Mouse (Mus musculus) left cerebral cortex, postnatal 10 days (tissue): ENCODE measurements at regions not wholly inside any gene's neighbourhood (a gene's known extent, or its start where the extent isn't known, plus 50 kb on each side); places are given as distances from the start of the nearest gene placed in this dataset.

Experiments used
- DNase-seq, 2 experiments: peaks; one replicate each; pipeline ENCODE4 v3.0.0; 2021 to 2022; ENCODE audit warnings: low spot score in 2 of 2, mixed read lengths in 1 of 2; ENCODE audit errors: extremely low spot score in 1 of 2
- intact Hi-C: fragments of 180-260 bp; cut with DNase I; formaldehyde crosslinking; loops from one replicate; pipeline ENCODE4 v1.15.1; 2025

DNA sequence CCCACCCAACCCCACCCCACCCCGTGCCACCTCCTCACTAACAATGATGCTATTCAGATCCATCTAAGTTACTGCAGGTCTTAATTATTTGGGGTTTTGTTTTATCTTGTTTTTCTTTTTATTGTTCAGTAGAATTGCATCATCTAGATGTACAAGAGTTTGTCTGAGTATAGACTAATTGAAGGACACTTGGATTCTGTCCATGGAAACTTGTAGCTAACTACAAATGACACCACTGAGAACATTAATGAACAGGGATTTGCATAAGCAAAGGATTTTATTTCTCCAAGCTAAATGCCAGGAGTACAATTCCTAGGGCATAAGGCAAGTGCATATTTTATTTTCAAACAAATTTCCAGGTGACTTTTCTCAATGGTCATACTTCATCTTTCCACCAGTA is 318.4 kb upstream of the Slc7a11 start:
- intact Hi-C loops: no loop called here
- no peak for DNase-seq

DNA sequence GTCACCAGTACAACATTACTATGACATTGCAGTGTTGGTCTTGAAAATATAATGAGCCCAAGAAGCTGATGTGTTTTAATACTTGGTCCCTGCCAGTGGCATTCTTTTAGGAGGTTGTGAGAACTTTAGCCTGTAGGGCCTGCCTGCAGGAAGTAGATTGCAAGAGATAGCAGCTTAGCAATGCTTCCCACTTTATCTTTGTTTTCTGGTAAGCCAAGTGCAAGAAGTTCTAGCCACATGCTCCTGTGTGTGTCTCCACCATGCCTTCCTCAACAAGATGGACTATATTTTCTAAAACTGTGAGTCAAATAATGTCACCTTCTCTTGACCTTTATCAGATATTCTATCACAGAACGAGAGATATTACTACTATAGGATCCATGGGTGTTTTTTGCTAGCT is 314.7 kb upstream of the Slc7a11 start:
- DNase-seq: no peak
- intact Hi-C loops: no loop called here

- DNase-seq: no peak
- intact Hi-C loops: no loop called here
Measured at GRCm38 (mm10) chr3:50737173-50737572, 293.8 kb upstream of the Slc7a11 start.

DNA sequence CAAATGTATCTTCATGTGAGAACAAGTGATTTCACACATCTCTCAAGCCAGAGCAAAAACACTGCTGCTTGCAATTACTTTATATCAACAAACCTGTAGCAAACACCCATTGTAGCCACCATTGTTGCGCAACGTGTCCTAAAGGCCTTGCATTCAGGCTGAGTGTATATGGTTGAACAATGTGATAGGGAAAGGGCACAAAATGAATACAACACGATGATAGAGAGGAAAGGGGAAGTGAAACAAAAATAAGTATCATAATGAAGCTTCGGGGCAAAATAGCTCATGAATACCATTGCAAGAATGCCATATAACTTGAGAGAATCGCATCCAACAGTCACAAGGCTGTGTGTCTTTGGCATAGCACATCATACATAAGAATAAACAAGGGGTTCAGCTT is 275.6 kb upstream of the Slc7a11 start:
- no peak for DNase-seq
- intact Hi-C loops: no loop called here

DNA sequence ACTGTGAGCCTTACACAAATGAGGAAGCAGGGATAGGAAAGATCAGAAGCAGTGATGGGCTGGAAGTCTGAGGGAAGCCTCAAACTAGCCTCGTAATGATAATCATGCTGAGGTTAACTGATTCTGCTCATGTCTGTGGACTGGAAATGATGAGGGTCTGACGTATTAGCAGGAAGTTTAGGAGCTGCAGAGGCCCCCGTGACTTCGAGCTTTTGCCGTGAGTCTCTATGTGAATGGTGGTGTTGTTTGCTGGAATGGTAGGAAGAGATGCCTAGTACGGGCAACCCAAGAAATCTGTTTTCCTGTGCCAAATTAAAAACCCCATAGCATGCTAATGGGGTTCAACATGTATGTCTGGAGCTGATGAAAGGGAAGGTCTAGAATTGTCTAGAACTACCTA is 270.0 kb upstream of the Slc7a11 start:
- no peak for DNase-seq
- intact Hi-C loops: no loop called here

DNA sequence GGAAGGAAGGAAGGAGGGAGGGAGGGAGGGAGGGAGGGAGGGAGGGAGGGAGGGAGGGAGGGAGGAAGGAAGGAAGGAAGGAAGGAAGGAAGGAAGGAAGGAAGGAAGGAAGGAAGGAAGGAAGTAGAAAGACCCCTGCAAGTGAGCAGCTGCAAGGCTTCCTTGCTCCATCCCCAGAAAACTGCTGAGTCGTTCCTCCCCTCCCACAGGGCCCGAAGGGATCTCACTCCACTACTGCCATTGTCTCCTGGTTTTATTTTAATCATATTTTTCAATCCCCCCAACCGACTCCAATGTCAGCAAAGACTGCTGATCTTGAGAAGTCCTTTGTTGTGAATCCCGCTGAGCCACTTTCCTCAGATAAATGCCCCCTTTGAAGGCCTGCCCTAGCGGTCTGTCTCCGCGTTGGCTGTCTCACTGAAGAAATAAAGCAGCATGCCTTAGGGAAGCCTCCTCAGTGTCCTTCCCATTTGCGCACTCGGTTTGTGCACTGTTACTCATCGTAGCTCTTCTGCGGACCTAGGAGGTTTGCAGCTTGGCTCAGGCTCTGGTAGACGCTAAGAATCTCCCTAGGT is 266.1 kb upstream of the Slc7a11 start:
- peak in 1 of 2 experiments; percentile 60 for DNase-seq
- intact Hi-C loops: no loop called here

DNA sequence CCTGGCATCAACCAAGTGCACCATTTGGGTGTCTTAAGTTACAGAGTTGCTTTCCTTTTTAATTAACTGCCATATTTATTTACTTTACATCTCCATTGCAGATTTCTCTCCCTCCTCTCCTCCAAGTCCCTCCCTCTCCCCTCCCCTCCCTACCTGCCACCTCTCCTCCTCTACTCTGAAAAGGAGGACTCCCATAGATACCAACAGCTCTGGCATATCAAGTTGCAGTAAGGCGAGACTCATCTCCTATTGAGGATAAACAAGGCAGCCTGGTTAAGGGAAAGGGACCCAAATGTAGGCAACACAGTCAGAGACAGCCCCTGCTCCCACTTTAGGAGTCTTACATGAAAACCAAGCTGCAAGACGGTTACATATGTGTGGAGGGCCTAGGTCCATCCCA is 263.3 kb upstream of the Slc7a11 start:
- intact Hi-C loops: no loop called here
- DNase-seq: no peak

DNA sequence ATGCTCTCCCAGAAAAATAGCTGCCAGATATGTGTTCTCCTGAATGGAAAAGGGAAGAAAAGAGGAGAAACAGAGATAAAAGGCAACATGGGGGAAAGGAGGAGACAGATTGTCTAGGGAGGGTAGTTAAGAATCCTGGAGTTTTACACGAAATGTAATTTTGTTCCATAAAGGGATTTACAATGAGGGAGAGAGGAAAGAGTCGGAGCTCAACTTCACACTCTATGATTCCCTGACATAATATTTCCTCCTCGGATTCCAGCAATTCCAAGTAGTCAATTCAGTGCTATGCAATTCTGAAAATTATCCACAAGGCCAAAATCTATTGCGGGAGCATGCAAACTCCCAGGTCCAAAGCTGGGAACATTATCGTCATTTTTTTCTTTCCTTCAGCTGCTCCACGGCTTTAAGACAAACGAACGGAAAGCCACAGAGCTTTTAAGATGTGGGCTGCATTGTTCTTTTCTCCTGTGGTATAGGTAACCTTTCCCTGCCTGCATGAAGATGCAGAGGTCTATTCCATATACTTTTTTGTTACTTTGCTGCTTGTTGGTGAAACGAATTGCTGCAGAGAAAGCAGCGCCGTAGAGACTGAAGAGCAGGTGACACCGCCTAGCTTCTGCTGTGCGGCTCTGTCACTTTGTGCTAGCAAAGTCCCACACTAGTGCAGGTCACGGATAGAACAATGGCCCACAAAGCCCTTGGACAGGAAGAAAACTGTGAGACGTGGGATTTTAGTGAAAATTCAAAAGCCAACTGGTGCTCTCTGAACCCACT is 251.7 kb upstream of the Slc7a11 start:
- intact Hi-C loops: no loop called here
- DNase-seq: no peak

GRCm38 (mm10) chr3:50694497-50694896 is 251.1 kb upstream of the Slc7a11 start:
- peak; percentile 19 to 35 for DNase-seq
- intact Hi-C loops: no loop called here

DNA sequence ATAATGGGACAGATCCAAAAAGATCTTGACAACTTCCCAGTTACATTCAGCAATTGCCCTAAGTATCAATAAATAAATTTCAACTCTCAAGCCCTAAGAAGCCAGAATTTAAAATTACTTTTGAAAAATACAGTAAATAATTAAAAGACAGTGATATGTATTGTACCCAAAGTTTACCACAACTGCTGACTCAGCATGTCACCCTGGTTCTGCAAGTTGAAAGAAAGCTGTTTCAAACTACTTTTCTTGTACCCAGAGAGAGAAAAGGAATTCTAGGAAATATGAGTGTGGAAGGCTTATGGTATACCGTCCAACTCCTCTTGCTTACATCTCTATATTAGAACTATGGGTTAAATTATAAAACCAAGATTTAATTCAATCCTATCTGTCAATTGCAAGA is 248.9 kb upstream of the Slc7a11 start:
- intact Hi-C loops: no loop called here
- DNase-seq: no peak

DNA sequence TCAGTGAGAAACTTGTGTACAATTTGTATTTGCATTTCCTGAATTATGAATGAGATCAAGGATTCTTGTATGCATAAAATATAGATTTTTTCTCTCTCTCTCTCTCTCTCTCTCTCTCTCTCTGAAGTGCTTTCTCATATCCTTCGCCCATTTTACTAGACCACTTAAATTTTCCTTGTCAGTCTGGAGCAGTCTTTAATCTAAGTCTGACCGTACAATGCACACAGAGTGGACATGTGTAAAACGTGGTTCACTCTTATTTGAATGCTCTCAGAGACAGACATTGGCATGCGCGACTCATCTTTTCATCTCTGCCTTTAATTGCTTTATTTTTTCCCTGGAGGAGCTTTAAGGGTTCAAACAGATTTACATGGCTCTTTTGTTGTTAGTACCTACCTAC is 247.3 kb upstream of the Slc7a11 start:
- intact Hi-C loops: no loop called here
- DNase-seq: no peak

DNA sequence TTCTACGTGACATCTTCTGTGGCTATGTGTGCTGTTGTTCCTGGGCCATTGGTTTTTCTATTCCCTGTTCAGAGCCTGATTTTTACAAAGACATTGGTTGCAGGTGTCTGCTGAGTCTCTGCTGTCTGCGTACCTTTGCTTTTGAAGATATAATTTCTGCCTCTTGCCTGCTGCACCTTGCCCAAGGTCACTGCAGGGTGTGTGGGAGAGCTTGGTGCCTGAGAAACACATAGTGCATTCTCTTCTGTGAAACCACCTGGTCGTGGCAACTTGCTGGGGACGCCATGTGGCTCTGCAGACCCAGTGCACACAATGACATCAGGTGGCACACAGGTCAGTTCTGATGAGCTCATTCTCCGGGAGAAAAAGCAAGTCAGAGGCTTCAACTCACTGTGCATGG is 246.0 kb upstream of the Slc7a11 start:
- intact Hi-C loops: no loop called here
- DNase-seq: no peak

- DNase-seq: no peak
- intact Hi-C loops: no loop called here
Measured at GRCm38 (mm10) chr3:50687755-50688154, 244.3 kb upstream of the Slc7a11 start.

- intact Hi-C loops: no loop called here
- no peak for DNase-seq
Measured at GRCm38 (mm10) chr3:50678611-50678988, 235.2 kb upstream of the Slc7a11 start.

- no peak for DNase-seq
- intact Hi-C loops: no loop called here
Measured at GRCm38 (mm10) chr3:50677953-50678610, 234.7 kb upstream of the Slc7a11 start.

- intact Hi-C loops: no loop called here
- DNase-seq: no peak
Measured at GRCm38 (mm10) chr3:50675769-50676168, 232.4 kb upstream of the Slc7a11 start.

DNA sequence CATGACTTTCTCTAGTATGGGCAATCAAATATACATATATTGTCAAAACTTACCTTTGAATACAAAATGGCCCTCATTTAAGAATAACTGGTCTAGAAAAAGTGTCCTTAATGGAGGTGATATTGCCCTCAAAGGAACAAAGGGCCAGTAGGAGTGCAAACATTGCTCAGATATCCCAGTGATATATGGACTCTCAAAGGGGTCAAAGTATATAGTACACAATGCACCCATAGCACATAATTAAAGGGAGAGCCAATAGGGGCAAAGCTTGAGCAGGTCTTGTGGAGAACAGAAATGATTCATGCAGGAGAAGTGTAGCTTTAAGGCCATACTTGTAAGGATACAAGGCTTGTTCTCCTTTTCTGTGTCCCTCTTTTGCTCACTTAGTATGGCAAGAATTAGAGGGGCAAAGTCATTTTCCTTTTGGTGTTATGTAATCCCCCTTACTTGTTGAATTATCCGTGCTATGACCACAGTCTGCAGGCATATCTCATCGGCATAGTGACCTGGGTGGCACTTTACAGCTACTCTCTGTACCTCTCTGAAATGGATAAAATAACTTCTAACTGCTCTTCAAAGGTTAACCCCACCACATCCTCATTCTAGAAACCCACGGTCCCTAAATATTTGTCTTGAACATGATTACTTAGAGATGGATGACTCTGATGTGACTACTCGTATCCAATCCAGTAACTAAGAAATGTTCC is 231.6 kb upstream of the Slc7a11 start:
- no peak for DNase-seq

GRCm38 (mm10) chr3:50665316-50665715 is 221.9 kb upstream of the Slc7a11 start:
- intact Hi-C loops: no loop called here
- DNase-seq: peak in 1 of 2 experiments; percentile 11

More for the DNA sequence above, 231.6 kb upstream of the Slc7a11 start:
- intact Hi-C loops: no loop called here

DNA sequence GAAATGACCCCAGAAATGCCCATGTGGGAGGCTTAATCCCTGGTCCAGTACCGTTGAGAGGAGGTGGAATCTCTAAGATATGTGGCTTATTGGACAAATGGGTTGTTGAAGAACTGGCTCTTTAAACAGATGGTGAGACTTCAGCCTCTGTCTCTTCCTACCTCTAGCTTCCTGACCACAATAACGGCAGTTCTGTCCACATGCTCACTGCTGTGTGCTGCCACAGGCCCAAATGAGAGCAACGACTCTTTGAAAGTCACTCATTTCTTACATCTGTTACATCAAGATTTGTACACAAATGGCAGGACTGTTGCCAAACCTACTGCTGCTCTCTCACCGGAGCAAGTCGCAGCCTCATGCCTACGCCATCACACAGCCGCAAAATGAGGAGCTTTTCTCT is 217.6 kb upstream of the Slc7a11 start:
- intact Hi-C loops: no loop called here
- no peak for DNase-seq

DNA sequence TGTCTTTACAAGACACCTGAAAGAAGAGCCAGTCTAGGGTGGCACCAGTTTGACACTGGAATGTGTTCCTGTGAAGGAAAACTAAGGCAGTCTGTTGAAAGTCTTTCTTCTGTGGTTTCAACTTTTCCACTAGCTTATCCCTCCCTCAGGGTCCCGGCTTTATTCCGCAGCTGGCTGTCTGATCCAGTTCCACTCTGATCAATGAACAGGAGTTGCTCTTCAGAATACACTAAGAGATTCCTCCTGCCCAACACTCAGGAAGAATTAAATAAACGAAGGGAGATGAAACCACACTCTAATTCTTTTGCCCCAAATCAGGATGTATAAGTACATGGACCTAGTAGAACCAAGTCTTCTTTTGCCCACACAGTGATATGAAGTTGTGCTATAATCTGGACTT is 217.2 kb upstream of the Slc7a11 start:
- DNase-seq: no peak
- intact Hi-C loops: no loop called here
